Mouse (Mus musculus) kidney, adult 2 months (tissue): ENCODE measurements around the gene Frmd6.

Source experiments
- CTCF ChIP-seq: fragments of 200-500 bp; conservative IDR thresholded peaks from 2 replicates; pipeline ENCODE4 v1.5.1; 2011; ENCODE audit warnings: low read depth, mild to moderate bottlenecking, control low read depth, low read length, moderate library complexity, mixed read lengths; ENCODE audit not compliant: insufficient read depth, insufficient read length
- POLR2A ChIP-seq: fragments of 200-500 bp; IDR thresholded peaks from one replicate; pipeline ENCODE4 v1.6.1; 2011; ENCODE audit warnings: low read depth, low read length, control low read depth

- TF ChIP-seq POLR2A (no peak), CTCF (no peak)
These were observed 82.3 kb downstream of the Frmd6 start for GRCm38 (mm10) chr12:70907651-70908050.
